Mouse (Mus musculus): ENCODE results near the gene Mettl4. TPM values are rescaled to one million over a fixed set of nuclear protein-coding genes. Genes with fewer than 3 reads are reported as not detected.

Gene Mettl4
- polyA plus RNA-seq, 1 experiment from 2014 or later: 24.4 TPM

GRCm38 (mm10) chr17:94673515-94674317 is 76.1 kb downstream of the Mettl4 start:
- Histone ChIP-seq H3K4me3 (replicated peaks) (no peak overlapping the region), H3K9ac (replicated peaks) (no peak overlapping the region), H3K9me3 (no peaks in the 10 kb centered on the region), H3K4me2 (replicated peaks) (no peak overlapping the region), H3K27ac (no peak overlapping the region), H3K27me3 (no peaks in the 10 kb centered on the region), H3K4me1 (replicated peaks) (no peaks in the 10 kb centered on the region), H3K36me3 (no peaks in the 10 kb centered on the region)
- ATAC-seq: peak; percentile 84
- WGBS: 89% methylated on average over 6 of the region's 6 CpGs

Measured in midbrain, embryonic 13.5 days (tissue).